Mouse (Mus musculus) right cerebral cortex, postnatal 10 days (tissue): ENCODE measurements at regions not wholly inside any gene's neighbourhood (a gene's known extent, or its start where the extent isn't known, plus 50 kb on each side); places are given as distances from the start of the nearest gene placed in this dataset.

Experiments used
- DNase-seq, 2 experiments: peaks; one replicate each; pipeline ENCODE4 v3.0.0; 2021; ENCODE audit warnings: low spot score in 2 of 2

- no peak for DNase-seq
Observed at GRCm38 (mm10) chr4:103421541-103421951, 107.9 kb downstream of the Oma1 start.

GRCm38 (mm10) chr4:103441383-103441782 is 127.8 kb downstream of the Oma1 start:
- no peak for DNase-seq

GRCm38 (mm10) chr4:103441955-103442354 is 128.3 kb downstream of the Oma1 start:
- no peak for DNase-seq

GRCm38 (mm10) chr4:103449276-103449675 is 135.7 kb downstream of the Oma1 start:
- no peak for DNase-seq

- no peak for DNase-seq
Observed at GRCm38 (mm10) chr4:103450121-103450520, 136.5 kb downstream of the Oma1 start.

GRCm38 (mm10) chr4:103455458-103455857 is 141.8 kb downstream of the Oma1 start:
- DNase-seq, result no peak

GRCm38 (mm10) chr4:103466019-103466589 is 152.5 kb downstream of the Oma1 start:
- DNase-seq, result no peak

GRCm38 (mm10) chr4:103475596-103475995 is 143.6 kb upstream of the Dab1 start:
- DNase-seq, result no peak

- DNase-seq, result no peak
Observed at GRCm38 (mm10) chr4:103486140-103486965, 132.8 kb upstream of the Dab1 start.

- DNase-seq, result peak; percentile 63 to 67
Observed at GRCm38 (mm10) chr4:103508435-103508834, 110.7 kb upstream of the Dab1 start.

- no peak for DNase-seq
Observed at GRCm38 (mm10) chr4:103512901-103513300, 106.3 kb upstream of the Dab1 start.

GRCm38 (mm10) chr4:103521870-103522609 is 97.1 kb upstream of the Dab1 start:
- no peak for DNase-seq

GRCm38 (mm10) chr4:103536534-103537265 is 82.5 kb upstream of the Dab1 start:
- no peak for DNase-seq

- DNase-seq, result peak in 1 of 2 experiments; percentile 36
Observed at GRCm38 (mm10) chr4:103540960-103541359, 78.2 kb upstream of the Dab1 start.

- DNase-seq, result no peak
Observed at GRCm38 (mm10) chr4:103547297-103547696, 71.9 kb upstream of the Dab1 start.

GRCm38 (mm10) chr4:103552476-103552875 is 66.7 kb upstream of the Dab1 start:
- DNase-seq, result peak; percentile 59 to 75

GRCm38 (mm10) chr4:103553188-103553587 is 66.0 kb upstream of the Dab1 start:
- peak; percentile 37 to 62 for DNase-seq

GRCm38 (mm10) chr4:103554597-103554996 is 64.6 kb upstream of the Dab1 start:
- DNase-seq, result no peak
